Comparison of ENCODE assay signal across 8 mouse cellular contexts in genomic region chr4:46485696-46486417, GRCm38 (mm10). TPM values are rescaled to one million over a fixed set of nuclear protein-coding genes. Genes with fewer than 3 reads are reported as not detected.
DNase-seq lines count a peak whose midpoint lies in the region; ATAC-seq and TF ChIP-seq lines count a peak whose summit lies in the region.
"Had no signal": no experiment of that assay in that cellular context is flagged by ENCODE, and none has a peak within 500 bp of the region (broad histone marks: within the 10 kb centered on the region; RNA-seq: fewer than 3 reads in every experiment).

No protein-coding gene starts in this region.

- H3K27me3 ChIP-seq in MEL (ENCODE audit: control insufficient read depth in 1 of 2, insufficient read depth in 2 of 2, low read length in 2 of 2) = no peaks in the 10 kb centered on the region
- no peaks in the 10 kb centered on the region for H3K27me3 ChIP-seq in heart, embryonic 10.5 days (ENCODE audit: insufficient read depth, poor library complexity, severe bottlenecking)
- no peaks in the 10 kb centered on the region for H3K27me3 ChIP-seq in stomach, embryonic 16.5 days (ENCODE audit: control insufficient read depth, insufficient read depth, low read length)
- H3K27me3 ChIP-seq: stomach, embryonic 15.5 days had no signal

- no peaks in the 10 kb centered on the region for H3K9me3 ChIP-seq in MEL (replicated peaks; ENCODE audit: insufficient read depth, low read length)
- no peaks in the 10 kb centered on the region for H3K9me3 ChIP-seq in heart, embryonic 10.5 days
- H3K9me3 ChIP-seq in stomach, embryonic 16.5 days (replicated peaks; ENCODE audit: control insufficient read depth, low read length) = no peaks in the 10 kb centered on the region
- H3K9me3 ChIP-seq: stomach, embryonic 15.5 days had no signal

- H3K4me3 ChIP-seq in MEL (ENCODE audit: control insufficient read depth in 1 of 2, insufficient read depth in 1 of 2, low read depth in 2 of 2, low read length in 2 of 2) = peak overlapping the region; percentile 25
- H3K4me3 ChIP-seq in bone marrow, adult 2 months (replicated peaks; ENCODE audit: control insufficient read depth, low read depth, low read length) = peak overlapping the region; percentile 24
- peak overlapping the region; percentile 29; the same call in 1 of the 2 replicates for H3K4me3 ChIP-seq in heart, embryonic 10.5 days
- H3K4me3 ChIP-seq in stomach, embryonic 16.5 days (replicated peaks; ENCODE audit: low read length) = no peak overlapping the region
- H3K4me3 ChIP-seq: stomach, embryonic 15.5 days had no signal

- no peak for ATAC-seq in stomach, embryonic 16.5 days (ENCODE audit: insufficient read depth, low FRiP score)

- TF ChIP-seq RAD21 in MEL (IDR thresholded peaks at IDR 0.05; ENCODE audit: low read depth, low read length) = no peak

- no peak overlapping the region for H3K4me2 ChIP-seq in stomach, embryonic 16.5 days (ENCODE audit: low read depth, low read length)
- H3K4me2 ChIP-seq: stomach, embryonic 15.5 days had no signal

- peak; percentile 96 for DNase-seq in MEL (ENCODE audit: low read depth, low spot score)
- DNase-seq in heart, embryonic 10.5 days (ENCODE audit: low spot score) = peak; percentile 81
- DNase-seq in kidney, postnatal 36 days = peak; percentile 85 to 89
- peak; percentile 94 for DNase-seq in lung, postnatal 36 days
- no peak for DNase-seq in cerebellum, adult 8-10 months

- peak; percentile 55 to 72; a peak in 3 of 4 replicates for TF ChIP-seq EP300 in MEL (IDR thresholded peaks at IDR 0.05; ENCODE audit: low read depth in 1 of 2, low read length in 2 of 2)

- no peak for TF ChIP-seq CTCF in MEL (IDR thresholded peaks at IDR 0.05 in 2 of 3, conservative IDR thresholded peaks at IDR 0.05 in 1 of 3; ENCODE audit: control insufficient read depth in 1 of 3, insufficient read depth in 1 of 3, low read depth in 2 of 3, low read length in 3 of 3, poor library complexity in 1 of 3, severe bottlenecking in 1 of 3)
- no peak for TF ChIP-seq CTCF in bone marrow, adult 2 months (IDR thresholded peaks at IDR 0.05; ENCODE audit: control insufficient read depth, insufficient read depth, low read length)

- peaks cover 16% of the 10 kb centered on the region for H3K79me2 ChIP-seq in MEL (ENCODE audit: control insufficient read depth, insufficient read depth, low read length, poor library complexity)

- H3K27ac ChIP-seq in MEL (ENCODE audit: control insufficient read depth, low read depth, low read length) = peak overlapping the region; percentile 91
- H3K27ac ChIP-seq in bone marrow, adult 2 months (ENCODE audit: control insufficient read depth, insufficient read depth, low read depth, low read length, poor library complexity) = peak overlapping the region; percentile 82
- peak overlapping the region; percentile 87 for H3K27ac ChIP-seq in heart, embryonic 10.5 days
- peak overlapping the region; percentile 70 for H3K27ac ChIP-seq in stomach, embryonic 16.5 days (ENCODE audit: low read length)
- H3K27ac ChIP-seq: stomach, embryonic 15.5 days had no signal

- TF ChIP-seq POLR2A in MEL (IDR thresholded peaks at IDR 0.05; ENCODE audit: control insufficient read depth in 1 of 2, insufficient read depth in 1 of 2, low read depth in 1 of 2, low read length in 2 of 2, poor library complexity in 1 of 2) = peak; percentile 32 to 91; a peak in 2 of 4 replicates
- TF ChIP-seq POLR2A in bone marrow, adult 2 months (IDR thresholded peaks at IDR 0.05; ENCODE audit: borderline replicate concordance, control insufficient read depth, low read depth, low read length) = peak; percentile 85

- H3K36me3 ChIP-seq in MEL (ENCODE audit: control insufficient read depth in 1 of 2, insufficient read depth in 2 of 2, low read length in 2 of 2) = peaks cover 0 to 27% of the 10 kb centered on the region in 2 experiments; a peak in 2 of 4 replicates
- H3K36me3 ChIP-seq in heart, embryonic 10.5 days = no peaks in the 10 kb centered on the region
- H3K36me3 ChIP-seq in stomach, embryonic 16.5 days (ENCODE audit: control insufficient read depth, insufficient read depth, low read length) = no peaks in the 10 kb centered on the region
- H3K36me3 ChIP-seq: stomach, embryonic 15.5 days had no signal

- peaks cover 23 to 41% of the 10 kb centered on the region in 2 experiments for H3K4me1 ChIP-seq in MEL (ENCODE audit: control insufficient read depth in 1 of 2, insufficient read depth in 2 of 2, low read length in 2 of 2)
- H3K4me1 ChIP-seq in bone marrow, adult 2 months (ENCODE audit: control insufficient read depth, insufficient read depth, low read length) = peaks cover 4% of the 10 kb centered on the region
- peaks cover 28% of the 10 kb centered on the region for H3K4me1 ChIP-seq in heart, embryonic 10.5 days
- H3K4me1 ChIP-seq in stomach, embryonic 16.5 days (ENCODE audit: control insufficient read depth, insufficient read depth, low read length) = peaks cover 15% of the 10 kb centered on the region

- H3K9ac ChIP-seq in MEL (ENCODE audit: control insufficient read depth, low read depth, low read length, poor library complexity, severe bottlenecking) = peak overlapping the region; percentile 75
- peak overlapping the region; percentile 39; the same call in 1 of the 2 replicates for H3K9ac ChIP-seq in stomach, embryonic 16.5 days (ENCODE audit: low read length)
- H3K9ac ChIP-seq: stomach, embryonic 15.5 days had no signal

- WGBS in bone marrow, adult 2 months = 11% methylated on average over 14 of the region's 14 CpGs
- WGBS in heart, embryonic 10.5 days = 36% methylated on average over 14 of the region's 14 CpGs
- 37% methylated on average over 14 of the region's 14 CpGs for WGBS in stomach, embryonic 16.5 days

TF ChIP-seq in MEL, 35 proteins besides CTCF, POLR2A, EP300 and RAD21 (continues in another document):
- TF ChIP-seq ETS1 (IDR thresholded peaks at IDR 0.05; ENCODE audit: low read depth, low read length) = peak; percentile 64
- peak; percentile 98 for TF ChIP-seq ELF1 (IDR thresholded peaks at IDR 0.05; ENCODE audit: low read depth, low read length)
- peak; percentile 91 for TF ChIP-seq NRF1 (IDR thresholded peaks at IDR 0.05; ENCODE audit: insufficient read depth, low read depth, low read length, poor library complexity, severe bottlenecking)
- TF ChIP-seq RCOR1 (IDR thresholded peaks at IDR 0.05; ENCODE audit: low read depth, low read length) = peak; percentile 46; the same call in 1 of the 2 replicates
- peak; percentile 93 for TF ChIP-seq MYC (IDR thresholded peaks at IDR 0.05; ENCODE audit: low read depth, low read length)
- TF ChIP-seq ZMIZ1 (IDR thresholded peaks at IDR 0.05; ENCODE audit: low read depth, low read length) = peak; percentile 79
- TF ChIP-seq CHD1 (IDR thresholded peaks at IDR 0.05; ENCODE audit: low read depth, low read length) = no peak
- TF ChIP-seq E2F4 (IDR thresholded peaks at IDR 0.05; ENCODE audit: borderline replicate concordance, low read depth, low read length) = no peak
- no peak for TF ChIP-seq ZC3H11A (IDR thresholded peaks at IDR 0.05; ENCODE audit: low read depth, low read length)
- TF ChIP-seq TCF12 (IDR thresholded peaks at IDR 0.05; ENCODE audit: low read depth, low read length) = peak; percentile 64
- 0 out of 2 replicates have a peak, but pooled peaks have one; percentile 45 for TF ChIP-seq GATA1 (IDR thresholded peaks at IDR 0.05; ENCODE audit: low read depth, low read length)
- peak; percentile 81 for TF ChIP-seq SIN3A (IDR thresholded peaks at IDR 0.05; ENCODE audit: low read length)
- TF ChIP-seq MAX (IDR thresholded peaks at IDR 0.05; ENCODE audit: low read length) = peak; percentile 79
- no peak for TF ChIP-seq ZNF384 (IDR thresholded peaks at IDR 0.05; ENCODE audit: low read depth, low read length)
- TF ChIP-seq POLR2AphosphoS2 (IDR thresholded peaks at IDR 0.05; ENCODE audit: low read length) = peak; percentile 67; the same call in 1 of the 2 replicates
- TF ChIP-seq USF1 (IDR thresholded peaks at IDR 0.05; ENCODE audit: low read depth, low read length) = 0 out of 2 replicates have a peak, but pooled peaks have one; percentile 37
- peak; percentile 34; the same call in 1 of the 2 replicates for TF ChIP-seq BHLHE40 (IDR thresholded peaks at IDR 0.05; ENCODE audit: borderline replicate concordance, low read depth, low read length)
- 0 out of 2 replicates have a peak, but pooled peaks have one; percentile 34 for TF ChIP-seq UBTF (IDR thresholded peaks at IDR 0.05; ENCODE audit: borderline replicate concordance, insufficient read depth, low read depth, low read length)
- peak; percentile 55 for TF ChIP-seq CHD2 (IDR thresholded peaks at IDR 0.05; ENCODE audit: low read length)
- TF ChIP-seq MXI1 (IDR thresholded peaks at IDR 0.05; ENCODE audit: low read depth, low read length) = peak; percentile 30; the same call in 1 of the 2 replicates

RNA-seq across cellular contexts. Expression of gene Nans, which starts 3.2 kb away (rescaled TPM):
- total RNA-seq in MEL (2012; rRNA removed) = 124 and 136 TPM in 2 replicates
- 100 to 1,000 TPM; 182 to 246 TPM for polyA plus RNA-seq in MEL (2012; ENCODE audit: insufficient read depth in 1 of 2, insufficient read length in 2 of 2, low read depth in 1 of 2, low replicate concordance in 2 of 2, missing spikeins in 1 of 2)
- 28.9 and 33.9 TPM in 2 replicates for polyA plus RNA-seq in bone marrow, adult 2 months (2011; ENCODE audit: insufficient read depth, insufficient read length, low replicate concordance, missing spikeins)
- polyA plus RNA-seq in heart, embryonic 10.5 days (2016; fragmentation: Nextera tagmentation; extraction: Ambion mirVana) = 78.3 and 89.1 TPM in 2 replicates
- 90.7 and 101 TPM in 2 replicates for polyA plus RNA-seq in stomach, embryonic 16.5 days (2015; fragmentation: Nextera tagmentation; extraction: Ambion mirVana)

RNA-seq across cellular contexts. Expression of gene Anp32b, which starts 35.2 kb away (rescaled TPM):
- total RNA-seq in MEL (2012; rRNA removed) = 41.1 and 53.7 TPM in 2 replicates
- 100 to 1,000 TPM in 1 of 2 experiments, not detected in 1; 547 TPM for polyA plus RNA-seq in MEL (2012; ENCODE audit: insufficient read depth in 1 of 2, insufficient read length in 2 of 2, low read depth in 1 of 2, low replicate concordance in 2 of 2, missing spikeins in 1 of 2)
- polyA plus RNA-seq in bone marrow, adult 2 months (2011; ENCODE audit: insufficient read depth, insufficient read length, low replicate concordance, missing spikeins) = 614 and 712 TPM in 2 replicates
- polyA plus RNA-seq in heart, embryonic 10.5 days (2016; fragmentation: Nextera tagmentation; extraction: Ambion mirVana) = 246 and 343 TPM in 2 replicates
- polyA plus RNA-seq in stomach, embryonic 16.5 days (2015; fragmentation: Nextera tagmentation; extraction: Ambion mirVana) = 184 and 201 TPM in 2 replicates

RNA-seq across cellular contexts. Expression of gene Trim14, which starts 50.1 kb away (rescaled TPM):
- 0.82 and 1.1 TPM in 2 replicates for total RNA-seq in MEL (2012; rRNA removed)
- 1 to 10 TPM in 1 of 2 experiments, not detected in 1; 5.1 TPM for polyA plus RNA-seq in MEL (2012; ENCODE audit: insufficient read depth in 1 of 2, insufficient read length in 2 of 2, low read depth in 1 of 2, low replicate concordance in 2 of 2, missing spikeins in 1 of 2)
- polyA plus RNA-seq in bone marrow, adult 2 months (2011; ENCODE audit: insufficient read depth, insufficient read length, low replicate concordance, missing spikeins) = 4.7 and 4.8 TPM in 2 replicates
- 0.86 and 2.4 TPM in 2 replicates for polyA plus RNA-seq in heart, embryonic 10.5 days (2016; fragmentation: Nextera tagmentation; extraction: Ambion mirVana)
- polyA plus RNA-seq in stomach, embryonic 16.5 days (2015; fragmentation: Nextera tagmentation; extraction: Ambion mirVana) = 4.4 and 5.7 TPM in 2 replicates
